Comparison of ENCODE assay signal across 14 mouse cellular contexts in the genomic region with DNA sequence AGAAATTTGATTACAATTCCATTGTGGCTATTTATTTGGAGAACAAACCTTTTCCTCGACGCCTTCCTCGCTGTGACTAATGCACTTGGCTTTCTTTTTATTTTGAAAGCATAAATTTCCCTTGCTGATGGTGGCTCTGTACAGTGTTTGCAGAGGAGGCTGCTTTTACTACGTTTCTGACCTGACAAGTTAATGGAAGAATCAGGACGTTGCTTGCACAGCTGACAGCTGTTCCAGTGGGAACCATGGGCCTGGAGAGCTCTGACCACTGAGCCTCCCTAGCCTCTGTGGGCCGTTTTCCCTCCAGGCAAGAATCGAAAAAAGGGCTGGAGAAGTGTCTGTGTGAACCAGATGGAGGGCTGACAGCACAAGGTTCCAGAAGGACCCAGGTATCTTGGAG.
"Had no signal": no experiment of that assay in that cellular context is flagged by ENCODE, and none has a peak within 500 bp of the region (broad histone marks: within the 10 kb centered on the region; RNA-seq: fewer than 3 reads in every experiment).

No protein-coding gene starts in this region.

- H3K27ac ChIP-seq: limb, embryonic 15.5 days; liver, embryonic 12.5 days; neural tube, embryonic 12.5 days had no signal

- H3K4me2 ChIP-seq: limb, embryonic 15.5 days; liver, embryonic 12.5 days; lung, embryonic 14.5 days; neural tube, embryonic 12.5 days had no signal

- ATAC-seq: liver, embryonic 12.5 days had no signal

- H3K4me3 ChIP-seq: limb, embryonic 15.5 days; liver, embryonic 12.5 days; midbrain, embryonic 10.5 days; myocyte; neural tube, embryonic 12.5 days had no signal

- H3K27me3 ChIP-seq: limb, embryonic 15.5 days; liver, embryonic 12.5 days; neural tube, embryonic 12.5 days had no signal

- DNase-seq: kidney, adult 2 months; layer of hippocampus, adult 9-11 months; layer of hippocampus, postnatal 36 days; lung, embryonic 14.5 days; lung, postnatal 10 days; lung, postnatal 4 days; midbrain, embryonic 14.5 days; right cerebral cortex, postnatal 14 days; thymus, postnatal 4 days had no signal

- H3K4me1 ChIP-seq: liver, embryonic 12.5 days had no signal

- H3K36me3 ChIP-seq: limb, embryonic 15.5 days; liver, embryonic 12.5 days; midbrain, embryonic 10.5 days; neural tube, embryonic 12.5 days had no signal

- H3K9ac ChIP-seq: limb, embryonic 15.5 days; liver, embryonic 12.5 days; lung, embryonic 14.5 days; neural tube, embryonic 12.5 days had no signal

- H3K9me3 ChIP-seq: limb, embryonic 15.5 days; midbrain, embryonic 10.5 days had no signal
